Mouse (Mus musculus) mature B cell (primary cell): ENCODE results near the gene Dpf1.

ENCODE experiments used
- in situ Hi-C: fragments of 300-500 bp; cut with MboI; formaldehyde crosslinking; loops from 2 replicates; pipeline ENCODE4 v1.14.3; 2019

The Dpf1 gene

DNA sequence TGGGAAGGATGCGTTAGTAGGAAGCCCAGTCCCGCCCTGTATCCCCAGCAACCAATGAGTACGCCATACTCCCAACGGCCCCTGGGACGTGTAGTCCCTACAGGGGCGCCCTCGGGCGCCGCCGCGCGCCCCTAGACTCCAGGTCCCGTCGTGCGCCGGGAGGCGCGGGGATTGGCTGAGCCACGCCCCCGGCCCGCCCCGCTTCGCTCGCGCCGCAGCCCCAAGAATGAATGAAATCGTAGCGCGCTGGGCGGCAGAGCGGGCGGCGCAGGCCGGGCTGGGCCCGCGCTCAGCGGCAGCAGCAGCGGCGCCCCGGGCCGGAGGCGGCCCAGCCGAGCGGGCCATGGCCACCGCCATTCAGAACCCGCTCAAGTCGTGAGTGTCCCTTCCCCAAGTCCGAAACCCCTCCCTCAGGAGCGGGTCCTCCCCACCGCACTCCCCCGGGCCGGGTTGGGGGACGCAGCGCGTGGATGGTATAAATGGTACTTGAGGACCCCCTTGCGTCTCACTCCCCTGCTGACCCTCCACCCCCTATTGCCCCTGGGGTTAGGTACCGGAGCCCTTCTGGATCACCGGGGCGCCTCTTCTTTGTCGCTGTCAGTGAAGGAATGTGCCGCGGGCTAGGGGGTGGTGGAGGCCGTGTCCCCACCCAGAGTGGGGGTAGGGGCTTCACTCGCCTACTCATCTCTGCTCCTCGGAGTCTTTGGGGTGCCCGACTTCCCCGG is at the start of gene Dpf1:
Gene Dpf1 (plus strand): TSS at position 214 of the 725 bp plus-strand sequence.
- in situ Hi-C loops, result no loop called here

DNA sequence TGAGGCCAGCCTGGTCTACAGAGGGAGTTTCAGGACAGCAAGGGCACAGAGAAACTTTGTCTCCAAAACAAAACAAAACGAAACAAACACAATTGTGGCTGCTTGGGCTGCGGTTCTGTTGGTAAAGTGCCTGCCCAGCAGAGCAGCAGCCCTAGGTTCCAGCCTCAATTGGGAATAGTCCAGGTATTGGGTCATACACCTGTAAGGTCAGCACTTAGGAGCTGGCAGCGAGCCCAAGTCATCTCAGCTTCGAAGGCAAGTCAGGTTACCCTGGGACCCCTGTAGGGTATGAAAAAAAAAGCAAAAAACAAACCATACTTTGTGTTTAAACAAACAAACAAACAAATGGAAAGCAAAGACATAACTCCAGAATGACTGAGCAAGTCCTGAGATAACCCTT is 47.9 kb upstream of the Dpf1 start:
- in situ Hi-C loops, result no loop called here

GRCm38 (mm10) chr7:29257368-29257767 is 46.4 kb upstream of the Dpf1 start:
- in situ Hi-C loops, result no loop called here

- in situ Hi-C loops, result no loop called here
Measured at GRCm38 (mm10) chr7:29259781-29260730, 43.7 kb upstream of the Dpf1 start.

DNA sequence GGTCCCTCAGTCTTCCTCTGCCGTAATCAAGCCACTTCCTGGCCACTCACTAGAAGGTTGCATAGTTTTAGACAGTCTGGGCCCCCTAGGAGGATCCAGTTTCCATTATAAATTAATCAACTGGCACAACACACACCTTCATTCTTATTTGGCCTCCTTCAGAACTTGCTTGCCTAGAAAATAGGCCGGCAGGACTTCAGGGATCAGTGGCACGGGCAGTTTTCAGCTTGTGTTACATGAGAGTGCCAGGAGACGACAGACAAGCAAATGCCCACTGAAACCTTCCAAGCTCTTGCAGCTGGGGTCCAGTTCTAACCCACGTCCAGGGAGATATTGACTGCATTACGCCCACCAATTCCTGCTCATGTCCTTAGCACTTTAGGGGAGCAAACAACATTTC is 41.6 kb upstream of the Dpf1 start:
- in situ Hi-C loops, result no loop called here

GRCm38 (mm10) chr7:29263831-29264230 is 39.9 kb upstream of the Dpf1 start:
- in situ Hi-C loops, result no loop called here

DNA sequence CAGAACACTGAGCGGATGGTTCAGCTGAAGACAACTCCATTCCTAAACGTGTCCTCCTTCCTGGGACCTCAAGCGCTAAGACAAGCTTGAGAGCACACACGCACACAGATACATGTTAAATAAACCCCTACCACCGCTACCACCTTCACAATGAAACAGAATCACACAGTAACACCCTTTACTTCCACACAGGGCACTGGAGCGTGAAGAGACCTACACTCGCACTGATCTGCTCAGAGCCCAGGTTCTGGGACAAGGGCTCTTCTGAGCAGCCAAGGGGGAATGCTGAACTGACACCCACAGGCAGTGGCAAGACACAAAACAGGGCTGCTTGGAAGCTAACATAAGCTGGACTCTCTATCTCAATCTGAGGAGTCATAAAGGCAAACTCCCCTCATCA is 38.1 kb upstream of the Dpf1 start:
- in situ Hi-C loops, result no loop called here

GRCm38 (mm10) chr7:29266931-29267330 is 36.8 kb upstream of the Dpf1 start:
- in situ Hi-C loops, result no loop called here

DNA sequence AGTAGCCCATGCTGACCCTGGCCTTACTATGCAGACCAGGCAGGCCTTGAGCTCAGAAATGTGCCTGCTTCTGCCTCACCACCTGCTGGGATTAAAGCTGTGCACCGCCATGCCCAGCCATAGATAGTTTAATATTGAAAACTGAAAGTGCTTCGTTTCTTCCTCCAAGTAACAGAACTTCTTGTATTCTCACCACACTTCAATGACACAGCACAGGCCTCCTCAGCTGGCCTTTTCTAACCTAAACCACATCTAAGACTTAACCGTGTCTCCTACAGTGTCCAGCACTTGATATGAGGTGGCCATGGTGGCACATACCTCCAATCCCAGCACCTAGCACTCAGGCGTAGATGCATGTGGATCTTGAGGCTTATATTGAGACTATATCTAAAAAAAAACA is 33.3 kb upstream of the Dpf1 start:
- in situ Hi-C loops, result no loop called here

- in situ Hi-C loops, result no loop called here
Measured at GRCm38 (mm10) chr7:29271687-29272465, 31.9 kb upstream of the Dpf1 start.

DNA sequence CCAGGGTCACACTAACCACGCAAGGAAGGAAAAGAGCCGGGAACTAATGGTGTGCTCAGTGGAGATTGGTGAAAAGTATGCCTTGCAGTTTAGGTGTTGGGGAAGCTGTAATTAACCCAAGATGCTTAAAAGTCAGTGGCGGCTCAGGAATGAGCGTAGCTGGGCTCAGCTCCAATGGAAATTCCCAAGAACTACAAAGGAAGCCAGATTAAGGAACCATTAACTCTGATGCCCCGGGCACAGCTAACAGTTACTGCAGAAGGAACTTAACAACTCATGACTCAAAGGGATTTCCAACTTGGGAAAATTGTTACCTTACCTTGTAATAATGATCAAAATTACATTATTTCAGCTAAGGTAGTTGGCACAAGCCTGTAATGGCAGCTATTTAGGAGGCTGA is 27.0 kb upstream of the Dpf1 start:
- in situ Hi-C loops, result no loop called here

- in situ Hi-C loops, result no loop called here
Measured at GRCm38 (mm10) chr7:29277510-29277909, 26.2 kb upstream of the Dpf1 start.

GRCm38 (mm10) chr7:29279261-29279660 is 24.5 kb upstream of the Dpf1 start:
- in situ Hi-C loops, result no loop called here

- in situ Hi-C loops, result no loop called here
Measured at GRCm38 (mm10) chr7:29279924-29280323, 23.8 kb upstream of the Dpf1 start.

DNA sequence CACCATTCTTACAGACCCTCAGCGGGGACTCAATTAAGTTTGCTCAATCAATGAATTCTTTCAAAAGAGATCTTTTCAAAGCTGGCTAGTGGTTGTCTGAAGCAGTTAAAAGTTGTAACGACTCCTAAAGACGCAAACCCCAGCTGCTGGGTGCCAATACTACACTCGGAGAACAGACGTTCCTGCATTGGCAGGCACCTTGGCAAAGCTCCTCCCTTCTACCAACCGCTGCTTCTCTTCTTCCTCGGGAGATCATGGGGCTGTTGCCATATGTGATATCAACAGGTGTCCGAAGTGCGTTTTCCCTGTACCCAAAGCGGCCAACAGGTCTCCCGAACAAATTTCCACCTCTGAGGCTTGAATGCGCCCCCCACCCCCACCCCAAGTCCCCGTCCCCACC is 22.9 kb upstream of the Dpf1 start:
- in situ Hi-C loops, result no loop called here

DNA sequence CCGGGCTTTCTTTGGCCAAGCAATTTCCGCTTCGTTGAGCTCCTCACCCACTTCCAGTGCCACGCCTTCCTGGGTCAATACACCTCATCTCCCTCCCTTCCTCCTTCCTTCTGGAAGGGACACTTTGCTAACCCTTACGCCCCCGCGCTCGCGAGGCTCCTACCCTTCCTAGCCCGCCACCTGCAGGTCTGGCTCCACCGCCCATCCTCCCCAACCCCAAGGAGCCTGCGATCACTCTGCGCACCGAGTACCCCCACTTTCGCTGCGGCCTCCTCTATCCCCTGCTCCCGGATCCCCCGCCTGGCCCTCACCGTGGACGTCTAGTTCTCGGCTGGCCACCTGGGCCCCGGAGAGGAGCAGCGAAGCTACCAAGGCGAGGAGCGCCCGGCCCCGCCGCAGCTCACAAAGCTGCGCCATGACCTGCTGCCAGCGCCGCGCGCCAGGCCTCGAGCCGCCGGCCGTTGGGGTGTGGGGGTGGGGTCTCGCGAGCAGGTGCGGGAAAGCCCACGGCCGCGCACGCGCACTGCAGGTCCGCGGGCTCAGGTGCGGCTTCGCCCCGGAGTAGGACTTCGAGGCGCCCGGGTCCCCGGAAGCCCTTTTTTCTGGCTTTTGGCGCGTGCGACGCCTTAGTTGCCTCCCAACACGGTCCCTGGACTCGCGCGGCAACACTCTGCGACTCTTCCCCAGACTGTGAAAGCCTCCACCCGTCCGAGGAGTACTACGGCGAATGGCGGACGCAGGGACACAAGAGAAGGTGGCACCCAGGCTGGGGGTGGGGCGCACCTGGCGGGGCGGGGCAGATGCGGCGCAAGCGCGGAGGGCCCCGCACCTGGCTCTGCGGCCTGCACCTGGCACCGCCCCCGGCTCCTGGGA is 22.3 kb upstream of the Dpf1 start, which contains the start of gene Spint2:
Gene Spint2 (minus strand): TSS at position 712 of the 873 bp plus-strand sequence.
- in situ Hi-C loops, result no loop called here

DNA sequence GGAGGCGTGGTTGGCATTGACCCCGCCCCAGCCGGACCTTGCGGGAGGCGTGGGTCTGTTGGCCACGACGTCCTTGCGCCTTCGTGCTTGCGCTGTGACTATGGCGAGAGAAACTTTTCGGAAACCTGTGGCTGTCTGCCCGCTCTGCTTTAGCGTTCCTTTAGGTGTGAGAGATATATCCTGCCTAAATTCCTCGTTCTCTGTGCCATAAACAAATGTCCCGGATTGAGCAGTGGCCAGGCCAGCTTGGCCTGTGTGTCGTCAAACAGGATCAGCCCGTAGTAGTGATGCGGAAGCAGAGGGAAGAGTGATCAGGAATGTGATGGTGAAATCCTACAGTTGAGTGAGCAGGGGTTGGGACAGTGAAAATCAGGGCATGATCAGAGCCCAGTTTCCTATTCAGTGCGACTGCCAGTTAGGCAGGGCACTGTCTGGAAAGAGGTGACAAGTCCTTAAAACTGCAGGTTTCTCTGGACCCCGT is 21.6 kb upstream of the Dpf1 start:
- in situ Hi-C loops, result no loop called here

DNA sequence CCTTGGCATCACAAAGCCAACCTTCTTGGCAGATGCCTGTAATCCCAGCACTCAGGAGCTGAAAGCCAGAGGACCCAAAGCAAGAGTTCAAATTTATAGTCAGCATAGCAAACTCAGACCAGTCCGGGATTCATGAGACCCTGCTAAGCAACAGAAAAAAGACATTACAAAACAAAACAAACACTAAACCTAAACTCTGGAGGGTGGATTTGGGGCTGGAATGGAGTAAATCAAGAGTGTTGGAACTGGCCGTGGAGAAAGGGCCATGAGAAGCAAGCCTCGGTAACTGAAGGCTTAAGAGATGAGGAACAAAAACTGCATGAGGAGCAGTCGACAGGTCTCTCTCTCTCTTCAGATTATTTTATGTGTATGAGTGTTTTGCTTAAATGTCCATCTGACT is 19.9 kb upstream of the Dpf1 start:
- in situ Hi-C loops, result no loop called here

- in situ Hi-C loops, result no loop called here
Measured at GRCm38 (mm10) chr7:29284523-29284922, 19.2 kb upstream of the Dpf1 start.

DNA sequence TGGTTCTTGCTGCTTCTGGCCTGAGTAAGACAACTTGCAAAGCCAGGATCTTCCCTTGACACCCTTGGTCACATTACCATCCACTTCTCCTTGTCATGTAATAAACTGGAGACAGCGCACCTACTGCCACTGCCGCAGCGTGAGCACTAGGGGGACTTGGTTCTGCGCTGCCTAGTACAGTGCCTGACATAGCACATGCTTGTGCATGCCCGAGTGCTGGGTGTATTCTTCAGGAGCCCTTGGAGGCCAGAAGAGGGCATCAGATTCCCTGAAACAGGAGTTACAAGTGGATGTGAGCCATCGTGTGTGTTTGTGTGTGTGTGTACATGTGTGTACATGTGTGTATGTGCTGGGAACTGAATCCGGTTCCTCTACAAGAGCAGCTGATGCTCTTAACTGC is 16.3 kb upstream of the Dpf1 start:
- in situ Hi-C loops, result no loop called here

- in situ Hi-C loops, result no loop called here
Measured at GRCm38 (mm10) chr7:29288079-29288478, 15.7 kb upstream of the Dpf1 start.
